Mouse (Mus musculus) erythroblast, adult 5-6 weeks (primary cell): Measurements from ENCODE around the gene Zfp78. TPM values are rescaled to one million over a fixed set of nuclear protein-coding genes. Genes with fewer than 3 reads are reported as not detected.

Experiments
- ATAC-seq: replicated peaks from 2 replicates; pipeline ENCODE4 v1.8.0; 2016; ENCODE audit warnings: moderate number of reproducible peaks, mild to moderate bottlenecking, moderate TSS enrichment, inconsistent platforms; ENCODE audit not compliant: poor library complexity, low FRiP score, severe bottlenecking
- total RNA-seq, 2 experiments: library from RNA; stranded (forward) in 1 of 2; stranded (reverse) in 1 of 2; fragments of 150-400 nt in 1 of 2; fragments of 200-764, 138-1000 nt in 1 of 2; gene quantifications; 2 replicates each; pipeline versions ENCODE4 v1.2.3 to v1.2.4; 2015 to 2017; ENCODE audit warnings: low replicate concordance in 2 of 2

Zfp78 gene
- total RNA-seq, 2 experiments from 2014 or later: 0.43 TPM; not detected in 1

- ATAC-seq: no peak
These were observed 20.9 kb downstream of the Zfp78 start for GRCm38 (mm10) chr7:6384011-6384410.

GRCm38 (mm10) chr7:6386995-6387394 is 23.9 kb downstream of the Zfp78 start:
- ATAC-seq: no peak

DNA sequence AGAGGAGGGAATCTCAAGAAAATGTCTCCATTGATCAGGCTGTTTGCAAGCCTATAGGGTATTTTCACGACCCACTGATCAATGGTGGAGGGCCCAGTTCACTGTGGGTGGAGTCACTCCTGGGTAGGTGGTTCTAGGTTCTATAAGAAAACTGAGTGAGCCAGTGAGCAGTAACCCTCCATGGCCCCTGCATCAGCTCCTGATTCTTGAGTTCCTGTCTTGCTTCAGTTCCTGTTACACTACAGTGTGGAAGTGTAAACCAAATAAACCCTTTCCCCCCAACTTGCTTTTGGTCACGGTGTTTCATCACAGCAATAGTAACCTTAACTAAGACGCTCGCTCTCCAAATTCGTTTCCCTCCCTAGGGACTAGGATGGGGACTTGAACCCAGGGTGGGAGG is 25.9 kb downstream of the Zfp78 start:
- ATAC-seq: no peak

- no peak for ATAC-seq
These were observed 26.4 kb downstream of the Zfp78 start for GRCm38 (mm10) chr7:6389449-6389848.

DNA sequence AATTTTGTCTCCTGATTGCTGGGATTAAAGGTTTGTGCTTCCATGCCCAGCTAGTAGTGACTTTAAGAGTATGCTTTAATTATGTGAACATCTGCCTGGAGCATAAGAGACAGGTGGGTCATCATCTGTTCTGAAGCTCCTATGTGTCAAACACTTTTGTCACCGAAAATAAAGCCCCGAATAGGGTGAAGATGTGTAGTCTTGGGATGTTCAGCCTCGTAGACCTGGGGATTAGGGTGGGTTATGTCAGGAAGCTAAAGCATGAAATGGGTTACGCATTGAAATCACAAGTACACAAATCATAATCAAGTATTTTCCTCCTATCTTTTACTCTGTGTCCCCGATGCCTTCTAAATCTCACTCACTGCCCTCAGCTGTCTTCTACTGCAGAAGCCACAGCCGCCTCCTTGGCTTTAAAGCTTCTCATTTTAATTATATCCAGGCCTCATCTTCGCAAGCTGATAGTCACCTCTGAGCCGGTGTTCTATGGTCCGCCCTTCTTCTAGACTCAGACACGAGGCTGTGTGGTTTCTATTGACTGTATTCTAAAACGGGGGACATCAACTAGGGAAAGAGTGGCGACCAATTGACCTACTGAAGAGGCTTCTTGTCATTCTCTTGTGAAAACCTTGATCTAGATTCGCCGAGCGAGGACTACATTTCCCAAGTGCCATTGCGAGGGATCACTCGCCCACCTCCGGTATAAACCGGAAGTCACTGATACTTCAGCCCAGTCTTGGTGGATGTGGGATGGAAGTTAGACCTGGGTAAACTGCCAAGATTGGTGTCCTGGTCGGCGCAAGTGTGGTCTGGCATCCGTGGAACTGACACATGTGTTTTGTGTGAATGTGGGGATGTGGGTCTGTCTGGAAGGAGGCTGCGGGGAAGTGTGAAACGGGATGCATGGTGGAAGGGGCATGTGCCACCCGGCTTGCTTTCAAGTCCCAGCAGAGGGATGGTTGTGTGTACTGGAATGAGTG is 35.2 kb downstream of the Zfp78 start, which contains the start of gene Smim17:
Gene Smim17 (plus strand): TSS at position 720 of the 980 bp plus-strand sequence.
- no peak for ATAC-seq

DNA sequence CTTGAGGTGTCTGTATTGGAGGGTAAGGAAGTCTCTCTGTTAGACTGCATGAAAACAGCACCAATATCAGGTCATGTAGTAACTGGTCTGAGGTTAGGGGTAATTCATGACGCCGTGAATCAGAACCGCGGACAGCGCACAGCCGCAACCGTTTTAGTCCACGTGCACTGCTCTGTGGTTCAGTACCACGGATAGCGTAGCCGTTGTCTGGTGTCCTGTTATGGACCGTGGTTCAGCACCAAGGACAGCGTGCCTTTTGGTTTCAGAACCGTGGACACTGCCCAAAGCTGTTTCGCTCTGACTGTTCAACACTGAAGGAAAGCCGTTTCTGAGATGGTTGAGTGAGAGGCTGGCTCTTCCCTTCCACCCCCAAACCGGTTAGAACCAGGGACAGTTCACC is 47.0 kb downstream of the Zfp78 start, which contains the start of gene Gm20715:
Gene Gm20715 (plus strand): TSS at position 235 of the 400 bp plus-strand sequence.
- no peak for ATAC-seq

DNA sequence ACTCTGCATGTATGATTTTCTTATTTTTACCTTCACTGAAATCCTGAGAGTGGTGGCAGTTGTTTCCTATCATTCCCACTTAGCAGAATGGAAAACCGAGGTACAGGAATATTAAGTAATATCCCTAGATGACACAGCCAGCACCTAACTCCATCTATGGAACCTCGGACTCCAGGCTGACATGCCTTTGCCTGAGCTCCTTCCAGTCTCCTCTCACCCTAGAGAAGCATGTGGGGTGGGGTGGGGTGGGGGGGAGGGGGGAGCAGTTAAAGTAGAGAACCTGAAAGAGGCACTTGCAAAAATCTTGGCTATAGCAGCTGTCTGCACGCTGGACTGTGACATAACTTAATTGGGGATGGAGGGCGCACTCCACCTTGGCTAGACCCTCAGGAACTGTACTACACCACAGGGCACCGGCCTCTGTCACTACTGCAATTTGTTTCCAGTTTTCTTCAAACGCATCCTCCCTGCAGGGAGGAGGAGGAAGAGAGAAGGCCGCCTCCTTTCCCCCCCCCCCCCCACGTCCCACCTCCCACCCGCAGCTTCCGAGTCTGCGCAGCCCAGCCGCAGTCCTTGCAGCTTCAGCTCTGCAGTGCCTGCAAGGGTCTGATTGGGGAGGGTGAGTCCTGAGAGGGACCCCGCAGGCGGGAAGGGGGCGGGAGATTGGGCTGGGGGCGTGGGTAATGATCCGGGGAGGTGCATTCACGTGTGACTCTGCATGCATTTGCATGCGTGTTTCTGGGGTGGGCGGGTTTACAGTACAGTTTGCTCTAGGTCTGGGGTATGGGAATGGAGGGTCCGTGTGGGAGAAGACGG is 51.8 kb downstream of the Zfp78 start:
- no peak for ATAC-seq

DNA sequence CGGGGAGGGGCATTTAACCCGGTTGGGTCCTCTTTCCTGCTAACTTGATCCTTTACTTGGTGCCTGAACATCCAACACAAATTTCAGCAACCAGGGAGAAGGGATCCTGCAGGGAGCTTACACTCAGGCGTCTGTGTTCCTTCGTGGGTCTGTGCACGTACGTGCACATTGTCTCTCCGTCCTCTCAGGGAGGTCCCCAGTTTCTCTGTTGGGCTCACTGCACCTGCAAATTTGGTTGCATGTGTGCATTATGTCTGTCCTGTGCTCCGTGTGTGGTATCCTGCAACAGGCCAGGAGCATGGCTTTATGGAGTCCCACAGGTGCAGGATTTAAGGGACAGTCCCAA is 52.3 kb downstream of the Zfp78 start:
- ATAC-seq: no peak

DNA sequence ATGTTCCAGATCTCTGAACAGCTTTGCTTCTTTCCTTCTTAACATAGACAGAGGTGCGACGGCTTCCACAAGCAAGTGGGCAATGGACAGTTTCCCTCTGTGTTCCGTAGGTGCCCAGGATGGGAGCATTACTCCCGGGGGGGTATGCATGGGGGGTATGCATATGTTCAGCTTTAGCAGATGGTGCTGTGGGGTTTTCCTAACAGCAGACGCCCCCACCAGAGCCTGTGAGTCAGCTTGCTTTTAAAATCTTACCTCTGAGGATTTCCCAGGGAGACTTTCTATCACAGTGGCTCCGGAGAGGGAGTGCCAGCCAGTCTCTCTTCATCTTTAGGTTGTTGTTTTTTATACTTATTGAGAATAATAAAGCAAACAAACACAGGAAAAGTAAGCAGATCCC is 56.8 kb downstream of the Zfp78 start:
- no peak for ATAC-seq

DNA sequence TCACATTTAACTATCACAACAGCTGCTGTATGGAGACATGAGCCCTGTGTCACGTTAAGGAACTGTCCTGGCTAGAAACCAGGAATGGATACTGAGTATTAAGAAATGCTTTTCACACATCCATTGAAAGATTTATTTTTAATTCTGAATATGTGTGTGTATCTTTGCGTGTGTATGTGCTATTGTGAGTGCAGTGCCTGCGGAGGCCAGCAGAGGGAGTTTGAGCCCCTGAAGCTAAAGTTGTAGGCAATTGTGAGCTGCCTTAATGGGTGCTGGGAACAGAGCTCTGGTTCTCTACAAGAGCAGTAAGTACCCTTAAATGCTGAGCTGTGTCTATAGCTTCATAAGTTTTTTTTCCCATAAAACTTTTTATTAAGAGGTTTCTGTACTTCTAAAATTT is 66.3 kb downstream of the Zfp78 start:
- no peak for ATAC-seq

DNA sequence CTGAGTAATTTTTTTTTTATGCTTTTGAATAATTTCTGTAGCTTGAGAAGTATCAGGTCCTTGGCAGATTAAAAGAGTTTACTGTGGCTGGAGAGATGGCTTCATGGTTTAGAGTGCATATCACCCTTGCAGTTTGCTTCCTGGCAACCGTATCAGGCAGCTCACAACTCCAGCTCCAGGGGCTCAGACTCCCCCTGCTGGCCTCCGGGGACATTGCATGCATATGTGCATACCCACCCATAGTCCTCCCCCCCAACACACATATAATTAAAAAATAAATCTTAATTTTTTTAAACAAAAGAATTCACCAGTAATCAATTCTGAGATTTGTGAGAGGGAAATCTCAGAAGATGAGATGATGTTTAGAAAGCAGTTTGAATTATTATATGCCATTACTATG is 67.3 kb downstream of the Zfp78 start:
- ATAC-seq: no peak

Other genes starting within 250 kb of the Zfp78 start
- 1.5 and 8.4 TPM in 2 replicates for gene Zfp787, start 207.3 kb upstream of the Zfp78 start, total RNA-seq (2015; ENCODE audit: low replicate concordance)
- 5.2 and 10.3 TPM in 2 replicates for gene Zfp787, start 207.3 kb upstream of the Zfp78 start, total RNA-seq (2017; ENCODE audit: low replicate concordance)
- 0.77 and 1.5 TPM in 2 replicates for gene Zfp444, start 191.1 kb upstream of the Zfp78 start, total RNA-seq (2015; ENCODE audit: low replicate concordance)
- gene Zfp444, start 191.1 kb upstream of the Zfp78 start, total RNA-seq (2017; ENCODE audit: low replicate concordance): 1.3 and 5.7 TPM in 2 replicates
- not detected in 2 replicates for gene Galp, start 166.2 kb upstream of the Zfp78 start, total RNA-seq (2015; ENCODE audit: low replicate concordance)
- gene Galp, start 166.2 kb upstream of the Zfp78 start, total RNA-seq (2017; ENCODE audit: low replicate concordance): not detected in 2 replicates
- not detected in 2 replicates for gene Zscan5b, start 141.0 kb upstream of the Zfp78 start, total RNA-seq (2015; ENCODE audit: low replicate concordance)
- not detected in 2 replicates for gene Zscan5b, start 141.0 kb upstream of the Zfp78 start, total RNA-seq (2017; ENCODE audit: low replicate concordance)
- not detected in 2 replicates for gene Epp13, start 110.6 kb upstream of the Zfp78 start, total RNA-seq (2015; ENCODE audit: low replicate concordance)
- not detected in 2 replicates for gene Epp13, start 110.6 kb upstream of the Zfp78 start, total RNA-seq (2017; ENCODE audit: low replicate concordance)
- not detected in 2 replicates for gene Zfp667, start 76.7 kb upstream of the Zfp78 start, total RNA-seq (2015; ENCODE audit: low replicate concordance)
- 0.09 and 0.84 TPM in 2 replicates for gene Zfp667, start 76.7 kb upstream of the Zfp78 start, total RNA-seq (2017; ENCODE audit: low replicate concordance)
- gene Zfp583, start 32.0 kb upstream of the Zfp78 start, total RNA-seq (2015; ENCODE audit: low replicate concordance): not detected in 2 replicates
- gene Zfp583, start 32.0 kb upstream of the Zfp78 start, total RNA-seq (2017; ENCODE audit: low replicate concordance): not detected in 2 replicates
- not detected in 2 replicates for gene Gm3854, start 19.5 kb upstream of the Zfp78 start, total RNA-seq (2015; ENCODE audit: low replicate concordance)
- gene Gm3854, start 19.5 kb upstream of the Zfp78 start, total RNA-seq (2017; ENCODE audit: low replicate concordance): not detected in 2 replicates
- gene Zfp28, start 20.0 kb downstream of the Zfp78 start, total RNA-seq (2015; ENCODE audit: low replicate concordance): not detected in 2 replicates
- 9.6 TPM in 1 of 2 replicates, not detected in the other for gene Zfp28, start 20.0 kb downstream of the Zfp78 start, total RNA-seq (2017; ENCODE audit: low replicate concordance)
- gene Smim17, start 35.4 kb downstream of the Zfp78 start, total RNA-seq (2015; ENCODE audit: low replicate concordance): not detected in 2 replicates
- not detected in 2 replicates for gene Smim17, start 35.4 kb downstream of the Zfp78 start, total RNA-seq (2017; ENCODE audit: low replicate concordance)
- gene Gm20715, start 47.0 kb downstream of the Zfp78 start, total RNA-seq (2015; ENCODE audit: low replicate concordance): not detected in 2 replicates
- gene Gm20715, start 47.0 kb downstream of the Zfp78 start, total RNA-seq (2017; ENCODE audit: low replicate concordance): not detected in 2 replicates
- gene Olfr1344, start 75.4 kb downstream of the Zfp78 start, total RNA-seq (2015; ENCODE audit: low replicate concordance): not detected in 2 replicates
- gene Olfr1344, start 75.4 kb downstream of the Zfp78 start, total RNA-seq (2017; ENCODE audit: low replicate concordance): not detected in 2 replicates
- gene Olfr1336, start 92.9 kb downstream of the Zfp78 start, total RNA-seq (2015; ENCODE audit: low replicate concordance): not detected in 2 replicates
- not detected in 2 replicates for gene Olfr1336, start 92.9 kb downstream of the Zfp78 start, total RNA-seq (2017; ENCODE audit: low replicate concordance)
- gene Olfr1346, start 103.8 kb downstream of the Zfp78 start, total RNA-seq (2015; ENCODE audit: low replicate concordance): not detected in 2 replicates
- gene Olfr1346, start 103.8 kb downstream of the Zfp78 start, total RNA-seq (2017; ENCODE audit: low replicate concordance): not detected in 2 replicates
- gene Olfr5, start 123.7 kb downstream of the Zfp78 start, total RNA-seq (2015; ENCODE audit: low replicate concordance): not detected in 2 replicates
- gene Olfr5, start 123.7 kb downstream of the Zfp78 start, total RNA-seq (2017; ENCODE audit: low replicate concordance): not detected in 2 replicates
- gene Olfr1347, start 136.5 kb downstream of the Zfp78 start, total RNA-seq (2015; ENCODE audit: low replicate concordance): not detected in 2 replicates
- gene Olfr1347, start 136.5 kb downstream of the Zfp78 start, total RNA-seq (2017; ENCODE audit: low replicate concordance): not detected in 2 replicates
- gene Olfr1348, start 145.5 kb downstream of the Zfp78 start, total RNA-seq (2015; ENCODE audit: low replicate concordance): not detected in 2 replicates
- not detected in 2 replicates for gene Olfr1348, start 145.5 kb downstream of the Zfp78 start, total RNA-seq (2017; ENCODE audit: low replicate concordance)
- gene Olfr1349, start 159.7 kb downstream of the Zfp78 start, total RNA-seq (2015; ENCODE audit: low replicate concordance): not detected in 2 replicates
- gene Olfr1349, start 159.7 kb downstream of the Zfp78 start, total RNA-seq (2017; ENCODE audit: low replicate concordance): not detected in 2 replicates
- not detected in 2 replicates for gene Olfr1350, start 201.6 kb downstream of the Zfp78 start, total RNA-seq (2015; ENCODE audit: low replicate concordance)
- not detected in 2 replicates for gene Olfr1350, start 201.6 kb downstream of the Zfp78 start, total RNA-seq (2017; ENCODE audit: low replicate concordance)